Mouse (Mus musculus): ENCODE results near the gene Cnst. TPM values are rescaled to one million over a fixed set of nuclear protein-coding genes. Genes with fewer than 3 reads are reported as not detected.

The Cnst gene
- polyA plus RNA-seq, 1 experiment from 2014 or later = 9.7 TPM

GRCm38 (mm10) chr1:179592972-179593371 is 46.8 kb downstream of the Cnst start:
- Histone ChIP-seq H3K9me3 (replicated peaks; ENCODE audit: low read length) (no peaks in the 10 kb centered on the region), H3K27ac (no peak overlapping the region), H3K36me3 (ENCODE audit: insufficient read depth, low read length) (no peaks in the 10 kb centered on the region; the same call in 1 of the 2 replicates), H3K4me1 (replicated peaks; ENCODE audit: insufficient read depth, low read length) (no peaks in the 10 kb centered on the region), H3K4me3 (replicated peaks; ENCODE audit: low read depth, low read length) (no peak overlapping the region), H3K27me3 (ENCODE audit: insufficient read depth, low read length) (no peaks in the 10 kb centered on the region), H3K9ac (ENCODE audit: low read depth, low read length) (no peak overlapping the region), H3K4me2 (ENCODE audit: low read length) (no peak overlapping the region)
- peak; percentile 48 for TF ChIP-seq CTCF (IDR thresholded peaks at IDR 0.05; ENCODE audit: low read depth)
- DNase-seq (ENCODE audit: low spot score) (no peak), ATAC-seq (replicated peaks; ENCODE audit: low FRiP score, low read depth) (no peak)
- WGBS = 78% methylated on average over 7 of the region's 7 CpGs

GRCm38 (mm10) chr1:179598386-179598785 is 52.2 kb downstream of the Cnst start:
- H3K4me1 ChIP-seq (replicated peaks; ENCODE audit: insufficient read depth, low read length) = no peaks in the 10 kb centered on the region
- DNase-seq (ENCODE audit: low spot score) (no peak), ATAC-seq (replicated peaks; ENCODE audit: low FRiP score, low read depth) (no peak)
- no peak for TF ChIP-seq CTCF (IDR thresholded peaks at IDR 0.05; ENCODE audit: low read depth)
- H3K4me3 ChIP-seq (replicated peaks; ENCODE audit: low read depth, low read length) = no peak overlapping the region
- H3K27me3 ChIP-seq (ENCODE audit: insufficient read depth, low read length) = no peaks in the 10 kb centered on the region
- 89% methylated on average over 6 of the region's 6 CpGs for WGBS
- no peak overlapping the region for H3K27ac ChIP-seq
- H3K36me3 ChIP-seq (ENCODE audit: insufficient read depth, low read length) = no peaks in the 10 kb centered on the region
- H3K9ac ChIP-seq (ENCODE audit: low read depth, low read length) = no peak overlapping the region
- H3K4me2 ChIP-seq (ENCODE audit: low read length) = no peak overlapping the region
- no peaks in the 10 kb centered on the region for H3K9me3 ChIP-seq (replicated peaks; ENCODE audit: low read length)

- no peaks in the 10 kb centered on the region for H3K4me1 ChIP-seq (replicated peaks; ENCODE audit: insufficient read depth, low read length)
- ATAC-seq (replicated peaks; ENCODE audit: low FRiP score, low read depth) = no peak
- no peak overlapping the region for H3K9ac ChIP-seq (ENCODE audit: low read depth, low read length)
- no peak for TF ChIP-seq CTCF (IDR thresholded peaks at IDR 0.05; ENCODE audit: low read depth)
- DNase-seq (ENCODE audit: low spot score) = no peak
- no peak overlapping the region for H3K4me3 ChIP-seq (replicated peaks; ENCODE audit: low read depth, low read length)
- no peaks in the 10 kb centered on the region for H3K27me3 ChIP-seq (ENCODE audit: insufficient read depth, low read length)
- no peaks in the 10 kb centered on the region for H3K9me3 ChIP-seq (replicated peaks; ENCODE audit: low read length)
- WGBS = 68% methylated on average over 3 of the region's 3 CpGs
- H3K27ac ChIP-seq = no peak overlapping the region
- H3K4me2 ChIP-seq (ENCODE audit: low read length) = no peak overlapping the region
- 0 out of 2 replicates have a peak, but pooled peaks cover 2% of the 10 kb centered on the region for H3K36me3 ChIP-seq (ENCODE audit: insufficient read depth, low read length)
Observed at GRCm38 (mm10) chr1:179604526-179604925, 58.4 kb downstream of the Cnst start.

- no peak overlapping the region for H3K9ac ChIP-seq (ENCODE audit: low read depth, low read length)
- no peak overlapping the region for H3K4me2 ChIP-seq (ENCODE audit: low read length)
- DNase-seq (ENCODE audit: low spot score) (no peak), ATAC-seq (replicated peaks; ENCODE audit: low FRiP score, low read depth) (no peak)
- no peaks in the 10 kb centered on the region for H3K9me3 ChIP-seq (replicated peaks; ENCODE audit: low read length)
- H3K36me3 ChIP-seq (ENCODE audit: insufficient read depth, low read length) = 0 out of 2 replicates have a peak, but pooled peaks cover 8% of the 10 kb centered on the region
- H3K4me1 ChIP-seq (replicated peaks; ENCODE audit: insufficient read depth, low read length) = no peaks in the 10 kb centered on the region
- H3K27me3 ChIP-seq (ENCODE audit: insufficient read depth, low read length) = no peaks in the 10 kb centered on the region
- no peak for TF ChIP-seq CTCF (IDR thresholded peaks at IDR 0.05; ENCODE audit: low read depth)
- no peak overlapping the region for H3K27ac ChIP-seq
- 74% methylated on average over 9 of the region's 9 CpGs for WGBS
- no peak overlapping the region for H3K4me3 ChIP-seq (replicated peaks; ENCODE audit: low read depth, low read length)
Observed at GRCm38 (mm10) chr1:179606004-179606723, 60.0 kb downstream of the Cnst start.

GRCm38 (mm10) chr1:179608521-179608920 is 62.4 kb downstream of the Cnst start:
- no peak for DNase-seq (ENCODE audit: low spot score)
- 86% methylated on average over 8 of the region's 8 CpGs for WGBS
- TF ChIP-seq CTCF (IDR thresholded peaks at IDR 0.05; ENCODE audit: low read depth) = no peak

GRCm38 (mm10) chr1:179609724-179610505 is 63.7 kb downstream of the Cnst start:
- WGBS = 56% methylated on average over 26 of the region's 26 CpGs
- DNase-seq (ENCODE audit: low spot score) (no peak), ATAC-seq (replicated peaks; ENCODE audit: low FRiP score, low read depth) (no peak)
- Histone ChIP-seq H3K9ac (ENCODE audit: low read depth, low read length) (no peak overlapping the region), H3K9me3 (replicated peaks; ENCODE audit: low read length) (no peaks in the 10 kb centered on the region), H3K4me2 (ENCODE audit: low read length) (no peak overlapping the region), H3K4me3 (replicated peaks; ENCODE audit: low read depth, low read length) (no peak overlapping the region), H3K27ac (no peak overlapping the region), H3K4me1 (replicated peaks; ENCODE audit: insufficient read depth, low read length) (no peaks in the 10 kb centered on the region), H3K27me3 (ENCODE audit: insufficient read depth, low read length) (no peaks in the 10 kb centered on the region), H3K36me3 (ENCODE audit: insufficient read depth, low read length) (0 out of 2 replicates have a peak, but pooled peaks cover 10% of the 10 kb centered on the region)
- no peak for TF ChIP-seq CTCF (IDR thresholded peaks at IDR 0.05; ENCODE audit: low read depth)

More at GRCm38 (mm10) chr1:179608521-179608920, 62.4 kb downstream of the Cnst start:
- no peak for ATAC-seq (replicated peaks; ENCODE audit: low FRiP score, low read depth)
- Histone ChIP-seq H3K9ac (ENCODE audit: low read depth, low read length) (no peak overlapping the region), H3K4me1 (replicated peaks; ENCODE audit: insufficient read depth, low read length) (no peaks in the 10 kb centered on the region), H3K27ac (no peak overlapping the region), H3K9me3 (replicated peaks; ENCODE audit: low read length) (no peaks in the 10 kb centered on the region), H3K36me3 (ENCODE audit: insufficient read depth, low read length) (0 out of 2 replicates have a peak, but pooled peaks cover 10% of the 10 kb centered on the region), H3K27me3 (ENCODE audit: insufficient read depth, low read length) (no peaks in the 10 kb centered on the region), H3K4me2 (ENCODE audit: low read length) (no peak overlapping the region), H3K4me3 (replicated peaks; ENCODE audit: low read depth, low read length) (no peak overlapping the region)

Measured in kidney, postnatal 0 days (tissue).